Mouse (Mus musculus) heart, embryonic 14.5 days (tissue): Measurements from ENCODE around the gene Nudt3. TPM values are rescaled to one million over a fixed set of nuclear protein-coding genes. Genes with fewer than 3 reads are reported as not detected.

ENCODE experiments used
- ATAC-seq: fragments of 200-750 bp; cut with Nextera tagmentation; 2 replicates; pipeline ENCODE4 v1.8.0; 2017; ENCODE audit warnings: low read depth, moderate TSS enrichment; ENCODE audit not compliant: insufficient number of reproducible peaks, insufficient read depth, low FRiP score
- H3K27ac ChIP-seq, 2 experiments: fragments of 200-500 bp in 1 of 2; fragments of 300-500 bp in 1 of 2; sonication (generic) in 1 of 2; replicated peaks in 1 of 2; 2 replicates each; pipeline ENCODE4 v1.5.1; 2012 to 2014; ENCODE audit warnings: low read depth in 2 of 2, low read length in 2 of 2, control low read depth in 1 of 2, mild to moderate bottlenecking in 1 of 2, mixed read lengths in 1 of 2; ENCODE audit not compliant: control insufficient read depth in 1 of 2, insufficient read depth in 1 of 2
- H3K27me3 ChIP-seq: fragments of 300-500 bp; sonication (generic); 2 replicates; pipeline ENCODE4 v1.6.1; 2014; ENCODE audit warnings: mild to moderate bottlenecking, low read length, control low read depth; ENCODE audit not compliant: control insufficient read depth, insufficient read depth
- H3K36me3 ChIP-seq: fragments of 300-500 bp; sonication (generic); 2 replicates; pipeline ENCODE4 v1.6.1; 2014; ENCODE audit warnings: mild to moderate bottlenecking, control low read depth, low read length, mixed read lengths; ENCODE audit not compliant: control insufficient read depth, insufficient read depth
- H3K4me1 ChIP-seq, 2 experiments: fragments of 200-500 bp in 1 of 2; fragments of 300-500 bp in 1 of 2; sonication (generic) in 1 of 2; 2 replicates each; pipeline ENCODE4 v1.6.1; 2012 to 2014; ENCODE audit warnings: low read length in 2 of 2, control low read depth in 1 of 2, mixed read lengths in 1 of 2; ENCODE audit not compliant: control insufficient read depth in 2 of 2, insufficient read depth in 2 of 2
- H3K4me2 ChIP-seq: fragments of 300-500 bp; sonication (generic); 2 replicates; pipeline ENCODE4 v1.6.1; 2014; ENCODE audit warnings: mild to moderate bottlenecking, low read length
- H3K4me3 ChIP-seq, 2 experiments: fragments of 200-500 bp in 1 of 2; fragments of 300-500 bp in 1 of 2; sonication (generic) in 1 of 2; 2 replicates each; pipeline ENCODE4 v1.5.1; 2012 to 2014; ENCODE audit warnings: low read length in 2 of 2, mild to moderate bottlenecking in 2 of 2, control low read depth in 1 of 2, low read depth in 1 of 2, moderate library complexity in 1 of 2; ENCODE audit not compliant: control insufficient read depth in 1 of 2, insufficient read depth in 1 of 2
- H3K9ac ChIP-seq: fragments of 300-500 bp; sonication (generic); 2 replicates; pipeline ENCODE4 v1.6.1; 2014; ENCODE audit warnings: mild to moderate bottlenecking, low read length
- H3K9me3 ChIP-seq: fragments of 300-500 bp; sonication (generic); 2 replicates; pipeline ENCODE4 v1.6.1; 2016; ENCODE audit warnings: low read length, control low read depth; ENCODE audit not compliant: control insufficient read depth
- WGBS: fragments of 180-500 bp; shearing (Covaris S2); extraction: QIAGEN DNeasy Blood & Tissue Kit; methylation state at CpG from one replicate; pipeline ENCODE4 v1.1.7; 2014; 5-methylcytosine and 5-hydroxymethylcytosine counted together
- polyA plus RNA-seq: library from polyadenylated mRNA; unstranded; fragments of >200 nt; fragmentation: Nextera tagmentation; extraction: Ambion mirVana; gene quantifications from 2 replicates; pipeline ENCODE4 v1.2.1, GENCODE M21; 2014

Nudt3 gene
- polyA plus RNA-seq, 1 experiment from 2014 or later = 67.0 TPM

DNA sequence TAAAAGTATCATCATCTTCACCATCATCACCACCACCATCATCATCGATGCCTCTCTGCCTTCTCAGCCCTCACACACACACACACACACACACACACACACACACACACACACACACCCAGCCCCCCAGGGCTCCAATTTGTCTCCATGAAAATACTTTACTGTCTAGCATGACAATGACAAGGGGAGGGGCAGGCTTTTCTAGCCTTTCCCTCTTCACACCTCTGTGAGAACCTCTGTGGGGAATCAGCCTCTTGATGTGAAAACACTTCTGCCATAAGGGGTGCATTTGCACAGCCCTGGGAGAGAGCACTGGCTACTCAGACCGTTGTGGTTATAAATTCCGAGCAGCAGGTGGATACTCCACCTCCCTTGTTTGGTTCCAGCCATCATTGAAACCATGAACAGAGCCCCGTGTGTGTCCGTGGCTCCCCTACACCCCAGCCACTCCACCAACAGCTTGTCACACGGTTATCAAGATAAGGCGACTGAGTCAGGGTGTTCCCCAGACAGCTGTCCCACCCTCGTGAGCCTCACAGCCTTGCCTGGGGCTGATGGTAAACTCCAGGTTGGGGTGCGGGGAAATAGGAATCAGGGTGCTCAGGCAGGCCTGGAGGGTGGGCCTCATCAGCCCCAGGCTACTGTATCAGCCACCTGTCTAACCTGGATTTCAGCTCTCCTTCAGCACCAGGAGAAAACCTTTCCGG, 30.1 kb upstream of the Nudt3 start:
- no peak for ATAC-seq
- Histone ChIP-seq H3K27me3 (peaks cover 35% of the 10 kb centered on the region), H3K4me2 (no peak overlapping the region), H3K4me3 (no peak overlapping the region), H3K27ac (no peak overlapping the region), H3K9ac (no peak overlapping the region), H3K9me3 (no peaks in the 10 kb centered on the region), H3K4me1 (peaks cover 6 to 14% of the 10 kb centered on the region in 2 experiments), H3K36me3 (no peaks in the 10 kb centered on the region)
- 45% methylated on average over 10 of the region's 10 CpGs for WGBS

DNA sequence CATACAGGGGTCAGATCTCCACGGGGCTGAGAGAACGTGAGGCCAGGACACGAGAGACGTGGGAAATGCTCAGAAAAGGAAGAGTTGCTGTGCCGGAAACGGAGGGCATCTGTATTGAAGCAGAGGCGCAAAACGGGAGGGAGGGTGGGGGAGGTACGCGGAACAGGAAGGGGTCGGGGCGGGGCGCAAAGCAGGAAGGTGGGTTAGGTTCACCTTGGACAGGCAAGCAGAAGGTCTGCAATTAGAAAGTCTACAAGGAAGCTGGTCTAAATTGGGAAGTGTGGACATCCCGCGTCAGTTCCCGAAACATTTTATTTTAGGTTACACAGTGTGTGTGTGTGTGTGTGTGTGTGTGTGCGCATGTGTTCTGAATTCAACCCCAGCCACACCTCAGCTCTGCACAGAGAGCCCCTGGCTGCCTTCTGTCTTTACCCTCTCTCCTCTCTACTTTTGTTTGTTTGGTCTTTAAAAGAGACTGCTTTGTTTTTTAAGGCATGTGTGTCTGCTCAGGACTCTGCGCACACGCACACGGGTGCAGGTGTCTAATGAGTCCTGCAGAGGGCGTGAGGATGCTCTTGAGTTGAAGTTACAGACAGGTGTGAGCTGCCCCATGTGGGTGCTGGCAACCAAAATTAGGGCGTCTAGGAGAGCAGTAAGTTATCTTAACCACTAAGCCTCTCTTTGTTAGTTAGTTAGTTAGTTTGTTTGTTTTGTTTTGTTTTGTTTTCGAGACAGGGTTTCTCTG, 28.9 kb upstream of the Nudt3 start:
- no peak overlapping the region for H3K4me2 ChIP-seq
- H3K4me1 ChIP-seq = peaks cover 6 to 14% of the 10 kb centered on the region in 2 experiments
- no peak overlapping the region for H3K27ac ChIP-seq
- no peaks in the 10 kb centered on the region for H3K9me3 ChIP-seq
- no peak overlapping the region for H3K9ac ChIP-seq
- no peaks in the 10 kb centered on the region for H3K36me3 ChIP-seq
- no peak for ATAC-seq
- 75% methylated on average over 23 of the region's 23 CpGs for WGBS
- peaks cover 32% of the 10 kb centered on the region for H3K27me3 ChIP-seq
- H3K4me3 ChIP-seq = no peak overlapping the region

DNA sequence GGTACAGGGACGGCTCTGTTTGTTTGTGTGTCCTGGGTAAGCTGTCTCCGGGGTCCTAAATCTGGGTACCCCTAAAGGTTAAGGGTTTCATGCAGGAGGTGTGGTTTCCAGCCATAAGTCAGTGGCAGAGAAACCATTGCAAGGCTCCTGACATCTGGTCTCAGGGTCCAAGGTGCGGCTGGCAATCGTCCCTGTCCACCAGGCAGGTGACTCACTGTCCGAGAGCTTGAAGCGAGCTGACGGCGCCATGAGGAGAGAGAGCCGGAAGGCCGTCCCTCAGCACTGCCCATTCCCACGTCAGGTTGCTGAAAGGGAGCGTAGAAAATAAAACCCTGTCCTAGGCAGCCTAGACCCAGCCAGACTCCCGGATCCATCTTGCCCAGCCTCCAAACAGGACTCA, 27.3 kb upstream of the Nudt3 start:
- Histone ChIP-seq H3K4me3 (no peak overlapping the region), H3K27me3 (peaks cover 17% of the 10 kb centered on the region), H3K4me1 (peaks cover 0 to 5% of the 10 kb centered on the region in 2 experiments; a peak in 3 of 4 replicates), H3K27ac (no peak overlapping the region), H3K9me3 (no peaks in the 10 kb centered on the region), H3K9ac (no peak overlapping the region), H3K36me3 (no peaks in the 10 kb centered on the region), H3K4me2 (no peak overlapping the region)
- 69% methylated on average over 13 of the region's 13 CpGs for WGBS
- ATAC-seq = no peak

DNA sequence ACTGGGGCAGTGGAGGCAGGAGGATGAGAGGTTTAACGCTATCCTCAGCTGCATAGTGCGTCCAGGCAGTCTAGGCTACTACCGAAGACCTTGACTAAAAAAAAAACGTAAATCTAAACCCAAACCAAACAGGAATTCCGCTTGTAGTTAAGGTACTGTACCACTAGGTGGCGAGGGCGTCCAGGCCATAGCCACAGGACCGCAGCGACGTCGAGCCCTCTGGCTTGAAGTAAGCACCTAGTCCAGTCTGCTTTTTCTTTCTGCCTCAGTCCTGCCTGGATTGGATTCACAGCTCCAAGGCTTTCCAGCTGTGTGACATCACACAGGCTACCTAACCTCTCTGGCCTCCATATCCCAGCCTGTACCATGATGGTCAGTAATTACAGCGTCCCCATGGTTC, 26.9 kb upstream of the Nudt3 start:
- peaks cover 0 to under 1% of the 10 kb centered on the region in 2 experiments; a peak in 2 of 4 replicates for H3K4me1 ChIP-seq
- no peak overlapping the region for H3K4me3 ChIP-seq
- ATAC-seq = no peak
- H3K4me2 ChIP-seq = no peak overlapping the region
- peaks cover 13% of the 10 kb centered on the region for H3K27me3 ChIP-seq
- H3K27ac ChIP-seq = no peak overlapping the region
- 11% methylated on average over 12 of the region's 12 CpGs for WGBS
- no peaks in the 10 kb centered on the region for H3K9me3 ChIP-seq
- no peak overlapping the region for H3K9ac ChIP-seq
- H3K36me3 ChIP-seq = no peaks in the 10 kb centered on the region

DNA sequence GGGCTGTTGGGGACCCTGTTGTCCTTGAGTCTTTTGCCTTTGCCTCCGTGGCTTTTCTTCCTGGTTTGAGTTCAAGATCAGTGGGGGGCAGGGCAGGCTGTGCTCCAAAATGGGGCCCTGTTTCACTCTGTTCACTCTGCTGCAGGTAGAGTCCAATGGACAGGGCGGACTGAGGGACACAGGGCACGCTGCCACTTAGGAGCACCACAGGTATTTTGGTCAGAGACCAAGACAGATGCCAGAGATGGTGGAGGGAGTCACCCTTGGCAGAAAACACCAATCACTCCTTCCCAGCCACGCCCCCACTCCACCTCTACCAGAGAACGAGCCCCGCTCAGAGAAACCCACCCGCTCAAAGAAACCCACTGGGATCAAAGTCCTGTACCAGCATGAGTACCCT, 22.5 kb upstream of the Nudt3 start:
- Histone ChIP-seq H3K27ac (no peak overlapping the region), H3K4me2 (no peak overlapping the region), H3K9ac (no peak overlapping the region), H3K36me3 (no peaks in the 10 kb centered on the region), H3K9me3 (no peaks in the 10 kb centered on the region), H3K4me1 (peaks cover 6% of the 10 kb centered on the region in 2 experiments; a peak in 3 of 4 replicates), H3K27me3 (no peaks in the 10 kb centered on the region; the same call in 1 of the 2 replicates), H3K4me3 (no peak overlapping the region)
- 31% methylated on average over 7 of the region's 7 CpGs for WGBS
- no peak for ATAC-seq

DNA sequence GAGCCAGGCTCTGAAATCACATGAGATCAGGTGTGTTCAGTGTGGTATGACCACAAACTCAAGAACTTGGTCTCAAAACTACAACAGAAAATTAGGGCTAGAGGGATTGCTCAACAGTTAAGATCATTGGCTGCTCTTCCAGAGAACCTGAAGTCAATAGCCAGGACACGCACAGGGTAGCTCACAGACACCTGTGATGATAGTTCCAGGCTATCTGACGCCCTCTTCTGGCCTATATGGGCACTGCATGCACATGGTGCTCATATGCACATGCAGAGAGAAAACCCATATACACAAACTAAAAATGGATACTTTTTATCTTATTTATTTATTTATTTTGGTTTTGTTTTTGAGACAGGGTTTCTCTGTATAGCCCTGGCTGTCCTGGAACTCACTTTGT, 21.3 kb upstream of the Nudt3 start:
- H3K27me3 ChIP-seq = no peaks in the 10 kb centered on the region
- ATAC-seq = no peak
- no peak overlapping the region for H3K4me2 ChIP-seq
- H3K9me3 ChIP-seq = no peaks in the 10 kb centered on the region
- WGBS = 51% methylated on average over 2 of the region's 2 CpGs
- H3K4me3 ChIP-seq = no peak overlapping the region
- H3K27ac ChIP-seq = no peak overlapping the region
- H3K4me1 ChIP-seq = peaks cover 6% of the 10 kb centered on the region in 2 experiments; a peak in 3 of 4 replicates
- H3K36me3 ChIP-seq = no peaks in the 10 kb centered on the region
- no peak overlapping the region for H3K9ac ChIP-seq

DNA sequence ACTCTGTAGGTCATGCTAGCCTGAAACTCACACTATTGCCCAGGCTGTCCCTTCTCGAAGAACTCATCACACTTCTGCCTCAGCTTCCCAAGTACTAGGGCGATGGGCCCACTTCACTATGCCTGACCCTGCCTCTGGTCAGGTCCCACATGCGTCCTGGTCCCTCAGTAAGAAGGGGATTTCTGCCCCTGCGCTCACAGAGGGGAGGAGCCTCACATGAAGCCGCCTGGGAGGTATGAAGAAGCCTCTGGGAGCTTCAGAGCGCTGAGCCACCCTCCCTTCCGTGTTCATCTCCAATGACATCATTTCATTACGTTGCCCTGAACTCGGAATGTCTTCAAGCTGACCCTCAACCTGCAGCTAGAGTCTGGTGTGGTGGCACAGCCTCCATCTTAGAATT, 20.5 kb upstream of the Nudt3 start:
- Histone ChIP-seq H3K36me3 (no peaks in the 10 kb centered on the region), H3K27ac (no peak overlapping the region), H3K9me3 (no peaks in the 10 kb centered on the region), H3K27me3 (no peaks in the 10 kb centered on the region), H3K9ac (no peak overlapping the region), H3K4me2 (no peak overlapping the region), H3K4me3 (no peak overlapping the region), H3K4me1 (peaks cover 6% of the 10 kb centered on the region in 2 experiments; a peak in 3 of 4 replicates)
- 82% methylated on average over 9 of the region's 9 CpGs for WGBS
- no peak for ATAC-seq
